Mouse (Mus musculus) intestine, postnatal 0 days (tissue): ENCODE data around the gene Gm20422. TPM values are rescaled to one million over a fixed set of nuclear protein-coding genes. Genes with fewer than 3 reads are reported as not detected.
A peak's percentile ranks its signal among the peaks of the same experiment; 100 is the strongest.

Experiments
- ATAC-seq: fragments of 200-750 bp; cut with Nextera tagmentation; 2 replicates; pipeline ENCODE4 v1.8.0; 2017; ENCODE audit warnings: mild to moderate bottlenecking, moderate TSS enrichment, moderate library complexity
- H3K27ac ChIP-seq: fragments of 300-500 bp; sonication (generic); 2 replicates; pipeline ENCODE4 v1.5.1; 2014; ENCODE audit warnings: mild to moderate bottlenecking, low read depth, low read length, moderate library complexity
- H3K27me3 ChIP-seq: fragments of 300-500 bp; sonication (generic); replicated peaks from 2 replicates; pipeline ENCODE4 v1.6.1; 2014; ENCODE audit warnings: low read length, mixed read lengths; ENCODE audit not compliant: control insufficient read depth, insufficient read depth
- H3K36me3 ChIP-seq: fragments of 300-500 bp; sonication (generic); 2 replicates; pipeline ENCODE4 v1.6.1; 2014; ENCODE audit warnings: mild to moderate bottlenecking, moderate library complexity; ENCODE audit not compliant: control insufficient read depth, insufficient read depth
- H3K4me1 ChIP-seq: fragments of 300-500 bp; sonication (generic); replicated peaks from 2 replicates; pipeline ENCODE4 v1.6.1; 2014; ENCODE audit warnings: antibody characterized with exemption, low read length, mixed read lengths; ENCODE audit not compliant: control insufficient read depth, insufficient read depth
- H3K4me2 ChIP-seq: fragments of 300-500 bp; sonication (generic); replicated peaks from 2 replicates; pipeline ENCODE4 v1.6.1; 2014; ENCODE audit warnings: low read depth, mild to moderate bottlenecking, moderate library complexity
- H3K4me3 ChIP-seq: fragments of 300-500 bp; sonication (generic); 2 replicates; pipeline ENCODE4 v1.5.1; 2014; ENCODE audit warnings: low read depth, low read length
- H3K9ac ChIP-seq: fragments of 300-500 bp; sonication (generic); 2 replicates; pipeline ENCODE4 v1.6.1; 2014; ENCODE audit warnings: mild to moderate bottlenecking, low read depth, low read length
- H3K9me3 ChIP-seq: fragments of 300-500 bp; sonication (generic); 2 replicates; pipeline ENCODE4 v1.6.1; 2016; ENCODE audit warnings: mixed run types; ENCODE audit not compliant: control insufficient read depth
- CTCF ChIP-seq: sonication (generic); IDR thresholded peaks from 2 replicates; pipeline ENCODE4 v1.5.1; 2016; ENCODE audit warnings: low read depth, mild to moderate bottlenecking, control low read depth, antibody characterized with exemption, moderate library complexity
- WGBS: fragments of 180-500 bp; shearing (Covaris S2); extraction: QIAGEN DNeasy Blood & Tissue Kit; methylation state at CpG from one replicate; pipeline ENCODE4 v1.1.7; 2014; 5-methylcytosine and 5-hydroxymethylcytosine counted together
- polyA plus RNA-seq: library from polyadenylated mRNA; unstranded; fragments of >200 nt; fragmentation: Nextera tagmentation; extraction: Ambion mirVana; gene quantifications from 2 replicates; pipeline ENCODE4 v1.2.1, GENCODE M21; 2015

The Gm20422 gene
- polyA plus RNA-seq, 1 experiment from 2014 or later: 0.43 TPM

GRCm38 (mm10) chr8:69790364-69790763 lies 15.7 kb upstream of the Gm20422 start:
- H3K9ac ChIP-seq: peak overlapping the region; percentile 91; the same call in 1 of the 2 replicates
- H3K4me3 ChIP-seq: peak overlapping the region; percentile 97
- TF ChIP-seq CTCF: no peak
- no peaks in the 10 kb centered on the region for H3K27me3 ChIP-seq
- peaks cover 17% of the 10 kb centered on the region for H3K36me3 ChIP-seq
- H3K4me2 ChIP-seq: peak overlapping the region; percentile 74
- peak overlapping the region; percentile 86 for H3K27ac ChIP-seq
- WGBS: 18% methylated on average over 11 of the region's 11 CpGs
- no peak for ATAC-seq
- H3K4me1 ChIP-seq: peaks cover 5% of the 10 kb centered on the region; the same call in 1 of the 2 replicates
- H3K9me3 ChIP-seq: no peaks in the 10 kb centered on the region

DNA sequence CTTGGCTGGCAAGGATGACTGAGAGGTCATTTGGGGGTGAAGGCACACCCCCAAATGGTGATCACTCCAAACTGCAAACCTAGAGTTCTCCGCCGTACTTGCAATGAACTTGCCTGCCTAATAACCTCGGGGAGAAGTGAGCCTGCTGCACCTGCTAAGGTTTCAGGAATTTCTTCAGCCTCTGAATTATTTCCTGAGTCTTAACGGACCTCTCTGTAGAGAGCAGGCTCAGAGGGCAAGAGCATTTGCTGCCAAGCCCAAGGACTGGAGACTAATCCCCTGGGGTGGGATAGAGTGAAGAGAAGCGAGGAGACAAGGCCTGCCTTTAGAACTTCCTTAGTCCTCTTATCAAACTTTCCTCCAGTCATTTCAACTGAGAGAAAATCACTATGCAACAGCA lies 15.0 kb upstream of the Gm20422 start:
- WGBS: 65% methylated on average over 5 of the region's 5 CpGs
- no peak for TF ChIP-seq CTCF
- Histone ChIP-seq H3K4me1 (peaks cover 5% of the 10 kb centered on the region; the same call in 1 of the 2 replicates), H3K27me3 (no peaks in the 10 kb centered on the region), H3K4me2 (peak overlapping the region; percentile 74; the same call in 1 of the 2 replicates), H3K36me3 (peaks cover 12% of the 10 kb centered on the region), H3K27ac (no peak overlapping the region), H3K9ac (no peak overlapping the region), H3K9me3 (no peaks in the 10 kb centered on the region), H3K4me3 (no peak overlapping the region)
- ATAC-seq: no peak

DNA sequence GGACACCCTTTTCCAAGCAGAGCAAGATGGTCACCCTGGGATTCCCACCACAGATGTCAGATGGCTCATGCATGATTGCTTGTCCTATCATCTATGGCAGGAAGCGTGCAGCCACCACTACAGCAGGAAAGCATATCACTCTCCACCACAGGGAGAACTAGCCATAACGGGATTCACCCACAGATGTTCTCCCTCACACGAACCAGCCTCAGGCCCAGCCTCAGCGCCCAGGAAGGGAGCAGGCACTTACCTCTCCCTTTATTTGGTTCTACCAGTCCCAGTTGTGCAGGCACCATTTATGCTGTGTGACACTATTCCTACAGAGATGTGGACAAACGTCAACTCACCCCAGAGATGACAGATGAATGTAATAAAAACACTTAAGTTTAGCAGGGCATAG lies 14.4 kb upstream of the Gm20422 start:
- H3K9ac ChIP-seq: no peak overlapping the region
- peaks cover 5% of the 10 kb centered on the region; the same call in 1 of the 2 replicates for H3K4me1 ChIP-seq
- no peak overlapping the region for H3K27ac ChIP-seq
- ATAC-seq: no peak
- no peaks in the 10 kb centered on the region for H3K9me3 ChIP-seq
- no peak overlapping the region for H3K4me2 ChIP-seq
- TF ChIP-seq CTCF: no peak
- H3K27me3 ChIP-seq: no peaks in the 10 kb centered on the region
- 86% methylated on average over 5 of the region's 5 CpGs for WGBS
- H3K4me3 ChIP-seq: no peak overlapping the region
- peaks cover 6% of the 10 kb centered on the region for H3K36me3 ChIP-seq

- Histone ChIP-seq H3K4me3 (no peak overlapping the region), H3K9ac (no peak overlapping the region), H3K4me1 (0 out of 2 replicates have a peak, but pooled peaks cover 3% of the 10 kb centered on the region), H3K27ac (no peak overlapping the region), H3K27me3 (no peaks in the 10 kb centered on the region), H3K9me3 (no peaks in the 10 kb centered on the region), H3K4me2 (no peak overlapping the region), H3K36me3 (no peaks in the 10 kb centered on the region)
- ATAC-seq: no peak
- TF ChIP-seq CTCF: no peak
- WGBS: 57% methylated on average over 12 of the region's 12 CpGs
These were observed 2.4 kb upstream of the Gm20422 start for GRCm38 (mm10) chr8:69777111-69777510.

DNA sequence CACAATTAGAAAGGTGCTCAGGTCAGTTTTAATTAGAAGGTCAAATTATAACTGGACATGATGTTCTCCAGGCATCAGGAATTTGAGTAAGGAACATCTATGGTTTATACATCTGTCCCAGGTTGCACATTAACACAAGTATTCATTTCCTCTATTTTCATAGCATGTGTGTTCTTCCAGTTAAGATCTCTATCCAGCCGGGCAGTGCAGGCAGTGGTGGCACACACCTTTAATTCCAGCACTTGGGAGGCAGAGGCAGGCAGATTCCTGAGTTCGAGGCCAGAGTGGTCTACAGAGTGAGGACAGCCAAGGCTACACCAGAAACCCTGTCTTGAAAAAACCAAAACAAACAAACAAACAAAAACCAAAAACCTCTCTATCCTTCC lies 456 bp upstream of the Gm20422 start:
- no peaks in the 10 kb centered on the region for H3K27me3 ChIP-seq
- no peak overlapping the region for H3K27ac ChIP-seq
- no peak for TF ChIP-seq CTCF
- WGBS: 43% methylated on average over 2 of the region's 2 CpGs
- H3K4me2 ChIP-seq: peak overlapping the region; percentile 59
- H3K4me3 ChIP-seq: peak overlapping the region; percentile 87
- 0 out of 2 replicates have a peak, but pooled peaks cover 3% of the 10 kb centered on the region for H3K4me1 ChIP-seq
- no peaks in the 10 kb centered on the region for H3K36me3 ChIP-seq
- H3K9me3 ChIP-seq: no peaks in the 10 kb centered on the region
- ATAC-seq: no peak
- H3K9ac ChIP-seq: no peak overlapping the region

- TF ChIP-seq CTCF: no peak
- no peak for ATAC-seq
- H3K4me2 ChIP-seq: no peak overlapping the region
- no peaks in the 10 kb centered on the region for H3K9me3 ChIP-seq
- H3K4me1 ChIP-seq: 0 out of 2 replicates have a peak, but pooled peaks cover 3% of the 10 kb centered on the region
- no peaks in the 10 kb centered on the region for H3K27me3 ChIP-seq
- no peak overlapping the region for H3K4me3 ChIP-seq
- H3K9ac ChIP-seq: no peak overlapping the region
- H3K36me3 ChIP-seq: peaks cover 23% of the 10 kb centered on the region
- no peak overlapping the region for H3K27ac ChIP-seq
- WGBS: 78% methylated on average over 2 of the region's 2 CpGs
These were observed 2.6 kb downstream of the Gm20422 start for GRCm38 (mm10) chr8:69772106-69772505.

DNA sequence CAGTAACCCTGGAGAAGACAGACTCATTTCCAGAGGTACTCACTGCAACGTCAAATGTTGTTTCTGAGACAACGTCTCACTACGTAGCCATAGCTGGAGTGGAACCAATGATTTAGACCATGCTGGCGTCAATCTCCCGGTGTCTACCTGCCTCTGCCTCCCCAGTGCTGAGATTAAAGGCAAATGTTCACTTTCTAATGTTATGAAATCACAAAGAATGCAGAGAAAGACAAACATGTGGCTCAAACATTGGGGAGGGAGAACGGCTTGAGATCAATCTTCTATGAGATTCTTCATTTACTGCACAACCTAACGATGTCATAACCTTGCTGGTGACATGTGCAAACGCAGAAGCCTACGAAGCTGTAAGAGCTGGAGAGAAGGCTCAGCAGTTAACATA lies 3.5 kb downstream of the Gm20422 start:
- H3K4me2 ChIP-seq: no peak overlapping the region
- H3K9ac ChIP-seq: no peak overlapping the region
- H3K27me3 ChIP-seq: no peaks in the 10 kb centered on the region
- 82% methylated on average over 9 of the region's 9 CpGs for WGBS
- H3K4me3 ChIP-seq: no peak overlapping the region
- H3K4me1 ChIP-seq: 0 out of 2 replicates have a peak, but pooled peaks cover 3% of the 10 kb centered on the region
- peaks cover 32% of the 10 kb centered on the region for H3K36me3 ChIP-seq
- peaks cover 5% of the 10 kb centered on the region; the same call in 1 of the 2 replicates for H3K9me3 ChIP-seq
- ATAC-seq: no peak
- no peak for TF ChIP-seq CTCF
- no peak overlapping the region for H3K27ac ChIP-seq
